Mouse (Mus musculus) regulatory T cell (primary cell): ENCODE results near the gene Clca3a1.

Experiments used
- in situ Hi-C: fragments of 300-600 bp; cut with MboI, MseI; formaldehyde crosslinking; loops from one replicate; pipeline ENCODE4 v1.15.1; 2025; ENCODE audit warnings: high pct_unique_total_duplicates

Clca3a1 gene

GRCm38 (mm10) chr3:144719901-144720747 lies 40.7 kb downstream of the Clca3a1 start, which contains the start of gene Sh3glb1:
TSS of gene Sh3glb1 (minus strand) at chr3:144720335.
- in situ Hi-C loops = loop anchor here (25.0 kb wide), 1 partner anchor 1192 kb away; the partner anchor contains the start of gene Bcl10

GRCm38 (mm10) chr3:144719088-144719900 lies 41.5 kb downstream of the Clca3a1 start:
- in situ Hi-C loops = loop anchor here (25.0 kb wide), 1 partner anchor 1193 kb away; the partner anchor contains the start of gene Bcl10

- in situ Hi-C loops = loop anchor here (25.0 kb wide), 1 partner anchor 1194 kb away; the partner anchor contains the start of gene Bcl10
These were observed 42.1 kb downstream of the Clca3a1 start for GRCm38 (mm10) chr3:144718706-144719087.

GRCm38 (mm10) chr3:144717835-144718234 lies 42.9 kb downstream of the Clca3a1 start:
- in situ Hi-C loops = loop anchor here (25.0 kb wide), 1 partner anchor 1194 kb away; the partner anchor contains the start of gene Bcl10

- in situ Hi-C loops = loop anchor here (25.0 kb wide), 1 partner anchor 1195 kb away; the partner anchor contains the start of gene Bcl10
These were observed 43.7 kb downstream of the Clca3a1 start for GRCm38 (mm10) chr3:144717121-144717520.

GRCm38 (mm10) chr3:144715901-144716300 lies 44.9 kb downstream of the Clca3a1 start:
- in situ Hi-C loops = loop anchor here (25.0 kb wide), 1 partner anchor 1196 kb away; the partner anchor contains the start of gene Bcl10

- in situ Hi-C loops = loop anchor here (25.0 kb wide), 1 partner anchor 1197 kb away; the partner anchor contains the start of gene Bcl10
These were observed 45.7 kb downstream of the Clca3a1 start for GRCm38 (mm10) chr3:144715033-144715432.

- in situ Hi-C loops = loop anchor here (25.0 kb wide), 1 partner anchor 1198 kb away; the partner anchor contains the start of gene Bcl10
These were observed 46.2 kb downstream of the Clca3a1 start for GRCm38 (mm10) chr3:144714606-144715005.

- in situ Hi-C loops = loop anchor here (25.0 kb wide), 1 partner anchor 1198 kb away; the partner anchor contains the start of gene Bcl10
These were observed 46.7 kb downstream of the Clca3a1 start for GRCm38 (mm10) chr3:144714126-144714525.

- in situ Hi-C loops = loop anchor here (25.0 kb wide), 1 partner anchor 1201 kb away; the partner anchor contains the start of gene Bcl10
These were observed 49.1 kb downstream of the Clca3a1 start for GRCm38 (mm10) chr3:144711607-144712206.

GRCm38 (mm10) chr3:144708612-144709011 lies 52.2 kb downstream of the Clca3a1 start:
- in situ Hi-C loops = loop anchor here (25.0 kb wide), 1 partner anchor 1204 kb away; the partner anchor contains the start of gene Bcl10

- in situ Hi-C loops = loop anchor here (25.0 kb wide), 1 partner anchor 1208 kb away; the partner anchor contains the start of gene Bcl10
These were observed 56.8 kb downstream of the Clca3a1 start for GRCm38 (mm10) chr3:144703959-144704358.

GRCm38 (mm10) chr3:144698790-144699433 lies 61.9 kb downstream of the Clca3a1 start:
- in situ Hi-C loops = no loop called here

GRCm38 (mm10) chr3:144697942-144698341 lies 62.8 kb downstream of the Clca3a1 start:
- in situ Hi-C loops = no loop called here

GRCm38 (mm10) chr3:144697154-144697553 lies 63.6 kb downstream of the Clca3a1 start:
- in situ Hi-C loops = no loop called here

GRCm38 (mm10) chr3:144694941-144695340 lies 65.8 kb downstream of the Clca3a1 start:
- in situ Hi-C loops = no loop called here

- in situ Hi-C loops = no loop called here
These were observed 66.7 kb downstream of the Clca3a1 start for GRCm38 (mm10) chr3:144694040-144694439.

- in situ Hi-C loops = no loop called here
These were observed 68.7 kb downstream of the Clca3a1 start for GRCm38 (mm10) chr3:144692052-144692451.

- in situ Hi-C loops = no loop called here
These were observed 71.5 kb downstream of the Clca3a1 start for GRCm38 (mm10) chr3:144689236-144689635.

GRCm38 (mm10) chr3:144688284-144688683 lies 72.5 kb downstream of the Clca3a1 start:
- in situ Hi-C loops = no loop called here
